Mouse (Mus musculus): Measurements from ENCODE around the gene Trmt11. TPM values are rescaled to one million over a fixed set of nuclear protein-coding genes. Genes with fewer than 3 reads are reported as not detected.

Trmt11 gene
- 9.7 TPM for polyA plus RNA-seq (2014; fragmentation: Illumina TruSeq; extraction: RNeasy Lipid Tissue Mini Kit (QIAGEN cat#74804); ENCODE audit: low read depth, low replicate concordance)

DNA sequence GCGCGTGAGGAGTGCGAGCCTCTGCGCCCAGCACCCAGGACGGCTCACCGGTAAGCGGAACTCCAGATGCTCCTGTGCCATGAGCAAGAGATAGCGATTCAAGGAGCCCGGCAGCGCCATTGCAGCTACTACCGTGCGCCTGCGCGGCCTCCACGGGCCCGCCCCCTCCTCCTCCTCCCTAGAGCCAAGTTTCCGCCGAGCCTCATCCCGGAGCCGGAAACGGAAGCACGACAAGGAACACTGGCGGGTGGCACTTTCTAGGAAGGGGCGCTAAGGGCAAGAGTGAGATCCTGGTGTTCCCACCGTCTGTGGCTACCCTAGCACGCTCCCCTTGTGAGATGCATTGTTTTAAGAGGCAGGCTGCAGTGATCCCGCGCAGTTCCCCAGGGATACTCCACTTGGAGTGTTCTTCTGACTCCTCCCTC lies at the start of gene Trmt11:
Gene Trmt11 (minus strand): TSS at position 208 of the 425 bp plus-strand sequence.

GRCm38 (mm10) chr10:30629513-30629912 lies 29.0 kb upstream of the Trmt11 start, which contains the start of gene Hint3:
Gene Hint3, minus strand, starts transcription at chr10:30629632.

Other genes with a start within 250 kb of the Trmt11 start
- 41.9 TPM for gene Hint3, start 28.9 kb upstream of the Trmt11 start, polyA plus RNA-seq (2014; fragmentation: Illumina TruSeq; extraction: RNeasy Lipid Tissue Mini Kit (QIAGEN cat#74804); ENCODE audit: low read depth, low replicate concordance)
- 36.0 TPM for gene Ncoa7, start 202.6 kb upstream of the Trmt11 start, polyA plus RNA-seq (2014; fragmentation: Illumina TruSeq; extraction: RNeasy Lipid Tissue Mini Kit (QIAGEN cat#74804); ENCODE audit: low read depth, low replicate concordance)
- gene Hey2, start 242.1 kb upstream of the Trmt11 start, polyA plus RNA-seq (2014; fragmentation: Illumina TruSeq; extraction: RNeasy Lipid Tissue Mini Kit (QIAGEN cat#74804); ENCODE audit: low read depth, low replicate concordance): 0.91 TPM